Mouse (Mus musculus): Measurements from ENCODE around the gene Hdac9.
"Not testable (repeated sequence)": the region's sequence is repeated elsewhere in the genome, so short reads cannot be mapped to it uniquely, and the experiment has no call there.

Gene Hdac9

GRCm38 (mm10) chr12:34113336-34113735 lies 803.6 kb downstream of the Hdac9 start:
- DNase-seq (ENCODE audit: low read depth, low spot score): no peak

DNA sequence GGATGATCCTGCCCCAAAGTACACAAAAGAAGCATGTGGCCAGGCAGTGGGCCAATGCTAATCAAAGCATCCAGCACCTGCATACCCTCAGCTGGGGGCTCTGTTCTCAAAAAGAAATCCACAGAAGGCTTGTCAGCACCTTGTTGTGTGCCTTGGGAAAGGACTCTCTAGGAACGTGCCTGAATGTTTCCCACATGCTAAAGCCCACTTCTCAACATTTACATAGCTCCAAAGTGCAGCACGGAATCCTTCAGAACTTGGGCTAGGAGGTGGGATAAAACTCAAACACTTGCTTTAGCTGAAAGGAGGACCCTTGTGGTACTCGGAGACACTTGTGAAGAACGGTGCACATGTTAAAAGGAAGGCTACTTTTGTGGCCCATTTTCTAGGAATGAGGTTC lies 823.9 kb downstream of the Hdac9 start:
- DNase-seq (ENCODE audit: low read depth, low spot score): no peak

DNA sequence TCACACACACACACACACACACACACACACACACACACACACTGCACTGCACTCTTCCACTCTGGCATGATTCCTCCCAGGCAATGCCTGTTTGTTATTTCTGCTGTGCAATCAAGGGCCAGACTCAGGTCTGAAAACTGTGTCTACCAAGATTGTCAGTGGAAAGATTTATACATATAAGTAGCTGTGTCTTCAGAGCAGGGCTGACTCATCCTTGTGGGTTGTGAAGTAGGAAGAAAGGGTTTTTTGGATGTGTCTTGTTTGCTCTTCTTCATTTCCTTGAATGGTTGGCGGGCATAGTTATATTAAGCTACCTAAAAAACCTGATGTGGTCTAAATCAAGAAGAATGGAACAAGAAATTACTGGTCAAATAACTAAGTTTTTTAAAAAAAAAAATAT lies 825.0 kb downstream of the Hdac9 start:
- DNase-seq (ENCODE audit: low read depth, low spot score): no peak

DNA sequence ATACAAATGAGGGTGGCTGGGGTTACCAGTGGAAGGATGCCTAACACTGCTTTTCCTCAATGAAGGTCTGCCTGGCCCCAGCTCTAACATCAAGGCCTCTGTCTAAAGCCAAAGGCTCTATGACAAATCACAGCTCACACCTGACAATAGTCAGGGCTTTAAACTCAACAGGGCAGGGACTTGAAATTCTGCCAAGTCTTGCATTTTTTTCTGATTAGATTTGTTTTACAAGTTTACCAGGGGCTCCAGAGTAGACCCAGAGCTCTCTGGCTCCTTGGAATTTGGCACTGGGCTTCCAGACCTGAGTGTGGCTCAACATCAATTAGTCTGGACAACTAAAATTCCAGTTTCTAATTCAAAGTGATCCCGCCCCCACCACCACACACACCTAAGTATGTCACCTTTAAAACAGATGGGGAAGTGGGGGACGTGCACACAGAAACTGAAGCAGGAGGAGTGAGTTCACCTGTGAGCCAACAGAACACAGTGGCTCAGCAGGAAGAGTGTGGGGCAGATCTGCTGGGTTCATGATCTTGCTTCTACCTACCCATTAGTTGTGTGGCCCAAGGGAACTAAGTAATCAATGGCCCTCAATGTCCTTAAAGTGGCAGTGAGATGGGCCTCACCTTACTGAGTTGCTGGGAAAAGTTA lies 829.5 kb downstream of the Hdac9 start:
- DNase-seq (ENCODE audit: low read depth, low spot score): no peak

DNA sequence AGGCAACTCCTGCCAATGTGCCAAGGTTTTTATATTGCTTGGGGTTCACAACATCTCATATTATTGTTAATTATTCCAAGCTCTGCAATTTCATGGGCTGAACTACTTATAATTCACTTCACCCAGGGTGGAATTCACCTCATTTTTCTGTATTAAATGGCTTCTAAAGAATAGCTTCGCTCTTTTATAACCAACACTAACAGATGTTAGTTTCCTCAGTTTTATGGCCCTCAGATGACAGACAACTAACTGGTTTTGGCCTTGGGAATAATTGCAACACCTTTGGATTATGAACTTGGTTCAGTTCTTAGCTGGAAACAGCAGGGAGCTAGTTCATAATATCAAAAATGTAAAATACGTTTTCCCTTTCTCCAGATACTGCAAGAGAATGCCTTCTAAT lies 839.9 kb downstream of the Hdac9 start:
- no peak for DNase-seq (ENCODE audit: low read depth, low spot score)

DNA sequence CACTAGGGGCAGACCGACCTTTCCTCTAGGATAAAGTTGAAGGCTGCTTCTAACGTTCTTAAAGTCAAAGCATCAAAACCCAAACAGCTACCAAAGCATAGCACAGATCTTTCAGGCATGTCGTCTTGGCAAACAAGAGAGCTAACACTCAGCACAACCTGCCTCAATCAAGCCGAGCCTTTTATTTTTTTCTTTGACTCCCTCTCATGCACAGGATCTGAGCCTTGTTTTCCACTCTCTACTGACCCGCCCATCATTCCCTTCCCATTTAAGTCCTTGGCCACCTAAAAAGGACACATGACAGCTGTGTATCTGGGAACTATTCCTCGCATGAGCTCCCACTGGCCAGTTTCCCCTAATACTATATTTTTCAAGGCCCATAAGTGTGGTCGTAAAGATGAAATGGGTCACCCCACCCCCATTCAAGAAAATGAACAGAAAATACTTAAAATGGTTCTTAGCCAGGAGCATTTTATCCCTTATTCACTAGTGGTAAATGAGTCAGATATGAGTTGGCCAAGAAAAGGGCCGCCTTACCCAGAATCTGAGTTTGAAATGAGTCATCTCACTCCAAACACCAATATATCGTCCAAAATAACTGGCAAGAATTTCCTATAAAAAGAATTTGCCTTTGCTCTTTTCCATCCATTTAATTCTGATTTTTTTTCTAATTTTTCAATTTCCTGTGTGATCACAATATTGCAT lies 840.9 kb downstream of the Hdac9 start:
- peak; percentile 7 for DNase-seq (ENCODE audit: low read depth, low spot score)

- DNase-seq (ENCODE audit: low read depth, low spot score): no peak
These were observed 864.4 kb downstream of the Hdac9 start for GRCm38 (mm10) chr12:34052508-34052907.

DNA sequence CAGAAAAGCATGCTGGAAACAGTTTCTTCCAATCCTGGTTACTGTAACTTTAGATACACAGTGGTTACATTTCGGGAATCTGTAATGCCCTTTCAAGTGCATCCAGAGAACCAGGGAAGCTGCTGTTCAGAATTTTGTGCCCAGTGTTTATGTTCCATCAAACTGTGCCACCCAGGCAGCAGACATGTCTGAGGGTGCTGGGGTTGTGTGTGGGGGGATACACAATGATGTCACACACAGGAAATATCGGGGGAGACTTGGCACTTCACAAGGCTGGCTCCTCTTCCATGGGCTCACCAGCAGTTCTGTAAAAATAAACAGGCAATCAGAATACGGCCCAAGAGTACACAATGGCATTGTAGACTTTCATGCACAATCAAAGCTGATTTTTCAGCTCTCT lies 864.9 kb downstream of the Hdac9 start:
- DNase-seq (ENCODE audit: low read depth, low spot score): no peak

- no peak for DNase-seq (ENCODE audit: low read depth, low spot score)
These were observed 865.8 kb downstream of the Hdac9 start for GRCm38 (mm10) chr12:34051112-34051511.

GRCm38 (mm10) chr12:34040949-34041348 lies 875.9 kb downstream of the Hdac9 start:
- DNase-seq (ENCODE audit: low read depth, low spot score): no peak

- DNase-seq (ENCODE audit: low read depth, low spot score): no peak
These were observed 876.8 kb downstream of the Hdac9 start for GRCm38 (mm10) chr12:34040061-34040460.

- not testable (repeated sequence) for DNase-seq (ENCODE audit: low read depth, low spot score)
These were observed 907.1 kb downstream of the Hdac9 start for GRCm38 (mm10) chr12:34009796-34010195.

All from CD4-positive helper T cell, adult 2 months (primary cell).